Mouse (Mus musculus) stomach, embryonic 14.5 days (tissue): ENCODE measurements around the gene Kif5c. TPM values are rescaled to one million over a fixed set of nuclear protein-coding genes. Genes with fewer than 3 reads are reported as not detected.

Experiments
- ATAC-seq: fragments of 200-750 bp; cut with Nextera tagmentation; 2 replicates; pipeline ENCODE4 v1.8.0; 2017; ENCODE audit warnings: low read depth, moderate TSS enrichment; ENCODE audit not compliant: insufficient number of reproducible peaks, insufficient read depth, low FRiP score
- H3K27ac ChIP-seq: fragments of 300-500 bp; sonication (generic); 2 replicates; pipeline ENCODE4 v1.5.1; 2014; ENCODE audit warnings: mild to moderate bottlenecking, low read length, moderate library complexity, mixed read lengths
- H3K27me3 ChIP-seq: fragments of 300-500 bp; sonication (generic); 2 replicates; pipeline ENCODE4 v1.6.1; 2014; ENCODE audit warnings: low read length, control low read depth, mixed read lengths; ENCODE audit not compliant: control insufficient read depth, insufficient read depth
- H3K36me3 ChIP-seq: fragments of 300-500 bp; sonication (generic); 2 replicates; pipeline ENCODE4 v1.6.1; 2014; ENCODE audit warnings: mild to moderate bottlenecking, control low read depth, low read length, moderate library complexity, mixed read lengths; ENCODE audit not compliant: control insufficient read depth, insufficient read depth
- H3K4me1 ChIP-seq: fragments of 300-500 bp; sonication (generic); 2 replicates; pipeline ENCODE4 v1.6.1; 2014; ENCODE audit warnings: low read length, control low read depth, mixed read lengths; ENCODE audit not compliant: control insufficient read depth, insufficient read depth
- H3K4me2 ChIP-seq: fragments of 300-500 bp; sonication (generic); replicated peaks from 2 replicates; pipeline ENCODE4 v1.6.1; 2014; ENCODE audit warnings: low read depth, low read length, control low read depth
- H3K4me3 ChIP-seq: fragments of 300-500 bp; sonication (generic); 2 replicates; pipeline ENCODE4 v1.5.1; 2014; ENCODE audit warnings: low read depth, low read length, control low read depth
- H3K9ac ChIP-seq: fragments of 300-500 bp; sonication (generic); replicated peaks from 2 replicates; pipeline ENCODE4 v1.6.1; 2014; ENCODE audit warnings: low read depth, mild to moderate bottlenecking, control low read depth, low read length, moderate library complexity, mixed read lengths
- H3K9me3 ChIP-seq: fragments of 300-500 bp; sonication (generic); 2 replicates; pipeline ENCODE4 v1.6.1; 2016; ENCODE audit warnings: low read depth, low read length, control low read depth; ENCODE audit not compliant: control insufficient read depth
- WGBS: fragments of 180-500 bp; shearing (Covaris S2); extraction: QIAGEN DNeasy Blood & Tissue Kit; methylation state at CpG from one replicate; pipeline ENCODE4 v1.1.7; 2014; 5-methylcytosine and 5-hydroxymethylcytosine counted together
- polyA plus RNA-seq: library from polyadenylated mRNA; unstranded; fragments of >200 nt; fragmentation: Nextera tagmentation; extraction: Ambion mirVana; gene quantifications from 2 replicates; pipeline ENCODE4 v1.2.1, GENCODE M21; 2014

Gene Kif5c
- polyA plus RNA-seq, 1 experiment from 2014 or later: 11.6 TPM

- no peak overlapping the region for H3K27ac ChIP-seq
- no peak for ATAC-seq
- H3K4me3 ChIP-seq: no peak overlapping the region
- no peaks in the 10 kb centered on the region for H3K4me1 ChIP-seq
- H3K9ac ChIP-seq: no peak overlapping the region
- no peaks in the 10 kb centered on the region for H3K9me3 ChIP-seq
- H3K4me2 ChIP-seq: no peak overlapping the region
- no peaks in the 10 kb centered on the region for H3K27me3 ChIP-seq
- H3K36me3 ChIP-seq: no peaks in the 10 kb centered on the region
- 93% methylated on average over 12 of the region's 12 CpGs for WGBS
Observed at GRCm38 (mm10) chr2:49629181-49629580, 10.1 kb downstream of the Kif5c start.

- Histone ChIP-seq H3K9ac (no peak overlapping the region), H3K27me3 (no peaks in the 10 kb centered on the region), H3K4me3 (no peak overlapping the region), H3K27ac (no peak overlapping the region), H3K36me3 (no peaks in the 10 kb centered on the region), H3K4me1 (no peaks in the 10 kb centered on the region), H3K9me3 (no peaks in the 10 kb centered on the region), H3K4me2 (no peak overlapping the region)
- ATAC-seq: no peak
- WGBS: 80% methylated on average over 6 of the region's 6 CpGs
Observed at GRCm38 (mm10) chr2:49630636-49631035, 11.5 kb downstream of the Kif5c start.

GRCm38 (mm10) chr2:49633231-49633630 is 14.1 kb downstream of the Kif5c start:
- Histone ChIP-seq H3K4me2 (no peak overlapping the region), H3K4me1 (no peaks in the 10 kb centered on the region), H3K36me3 (no peaks in the 10 kb centered on the region), H3K9me3 (no peaks in the 10 kb centered on the region), H3K27ac (no peak overlapping the region), H3K27me3 (no peaks in the 10 kb centered on the region), H3K4me3 (no peak overlapping the region), H3K9ac (no peak overlapping the region)
- no peak for ATAC-seq
- whole genome bisulfite sequencing: 43% methylated on average over 9 of the region's 9 CpGs

- H3K4me2 ChIP-seq: no peak overlapping the region
- H3K9ac ChIP-seq: no peak overlapping the region
- H3K4me3 ChIP-seq: no peak overlapping the region
- no peaks in the 10 kb centered on the region for H3K9me3 ChIP-seq
- no peak for ATAC-seq
- H3K27ac ChIP-seq: no peak overlapping the region
- no peaks in the 10 kb centered on the region for H3K36me3 ChIP-seq
- 89% methylated on average over 3 of the region's 3 CpGs for WGBS
- H3K4me1 ChIP-seq: no peaks in the 10 kb centered on the region
- no peaks in the 10 kb centered on the region for H3K27me3 ChIP-seq
Observed at GRCm38 (mm10) chr2:49642761-49643160, 23.7 kb downstream of the Kif5c start.

- Histone ChIP-seq H3K4me2 (no peak overlapping the region), H3K9ac (no peak overlapping the region), H3K27me3 (no peaks in the 10 kb centered on the region), H3K4me3 (no peak overlapping the region), H3K36me3 (no peaks in the 10 kb centered on the region), H3K4me1 (no peaks in the 10 kb centered on the region), H3K27ac (no peak overlapping the region), H3K9me3 (no peaks in the 10 kb centered on the region)
- ATAC-seq: no peak
- 80% methylated on average over 8 of the region's 8 CpGs for WGBS
Observed at GRCm38 (mm10) chr2:49643756-49644155, 24.7 kb downstream of the Kif5c start.

- 84% methylated on average over 6 of the region's 6 CpGs for WGBS
- no peak overlapping the region for H3K27ac ChIP-seq
- no peaks in the 10 kb centered on the region for H3K9me3 ChIP-seq
Observed at GRCm38 (mm10) chr2:49647591-49647990, 28.5 kb downstream of the Kif5c start.

GRCm38 (mm10) chr2:49648344-49648743 is 29.2 kb downstream of the Kif5c start:
- Histone ChIP-seq H3K27ac (no peak overlapping the region), H3K27me3 (no peaks in the 10 kb centered on the region), H3K9ac (no peak overlapping the region), H3K9me3 (no peaks in the 10 kb centered on the region), H3K4me3 (no peak overlapping the region), H3K4me2 (no peak overlapping the region), H3K36me3 (no peaks in the 10 kb centered on the region), H3K4me1 (no peaks in the 10 kb centered on the region)
- no peak for ATAC-seq
- WGBS: 31% methylated on average over 9 of the region's 9 CpGs

More at GRCm38 (mm10) chr2:49647591-49647990, 28.5 kb downstream of the Kif5c start:
- no peaks in the 10 kb centered on the region for H3K36me3 ChIP-seq
- ATAC-seq: no peak
- H3K4me1 ChIP-seq: no peaks in the 10 kb centered on the region
- no peak overlapping the region for H3K4me2 ChIP-seq
- H3K4me3 ChIP-seq: no peak overlapping the region
- no peaks in the 10 kb centered on the region for H3K27me3 ChIP-seq
- H3K9ac ChIP-seq: no peak overlapping the region

GRCm38 (mm10) chr2:49648806-49649205 is 29.7 kb downstream of the Kif5c start:
- no peaks in the 10 kb centered on the region for H3K9me3 ChIP-seq
- H3K36me3 ChIP-seq: no peaks in the 10 kb centered on the region
- no peak for ATAC-seq
- H3K4me2 ChIP-seq: no peak overlapping the region
- H3K4me1 ChIP-seq: no peaks in the 10 kb centered on the region
- H3K27me3 ChIP-seq: no peaks in the 10 kb centered on the region
- H3K27ac ChIP-seq: no peak overlapping the region
- H3K9ac ChIP-seq: no peak overlapping the region
- 88% methylated on average over 6 of the region's 6 CpGs for WGBS
- H3K4me3 ChIP-seq: no peak overlapping the region

- H3K27ac ChIP-seq: no peak overlapping the region
- no peaks in the 10 kb centered on the region for H3K27me3 ChIP-seq
- H3K9ac ChIP-seq: no peak overlapping the region
- H3K36me3 ChIP-seq: no peaks in the 10 kb centered on the region
- H3K4me3 ChIP-seq: no peak overlapping the region
- no peak overlapping the region for H3K4me2 ChIP-seq
- H3K4me1 ChIP-seq: no peaks in the 10 kb centered on the region
- H3K9me3 ChIP-seq: no peaks in the 10 kb centered on the region
- 83% methylated on average over 10 of the region's 10 CpGs for WGBS
- no peak for ATAC-seq
Observed at GRCm38 (mm10) chr2:49649211-49649610, 30.1 kb downstream of the Kif5c start.
